Mouse (Mus musculus) brain, embryonic 14.5 days (tissue): ENCODE data around the gene Fyttd1.

Experiments used
- CTCF ChIP-seq: fragments of 200-500 bp; IDR thresholded peaks from 2 replicates; pipeline ENCODE4 v1.5.1; 2012; ENCODE audit warnings: inconsistent platforms, mild to moderate bottlenecking, moderate library complexity, borderline replicate concordance; ENCODE audit not compliant: insufficient read depth, insufficient read length; ENCODE audit errors: extremely low read depth
- POLR2A ChIP-seq: fragments of 200-500 bp; IDR thresholded peaks from 2 replicates; pipeline ENCODE4 v1.6.1; 2012; ENCODE audit warnings: mild to moderate bottlenecking, inconsistent platforms, borderline replicate concordance; ENCODE audit not compliant: poor library complexity, insufficient read depth, insufficient read length, severe bottlenecking; ENCODE audit errors: extremely low read depth

GRCm38 (mm10) chr16:32956889-32957288 lies 79.6 kb downstream of the Fyttd1 start:
- TF ChIP-seq CTCF (no peak), POLR2A (no peak)
